Mouse (Mus musculus) kidney, adult 11 months (tissue): ENCODE measurements around the gene Usp34.
"Not testable (repeated sequence)": the region's sequence is repeated elsewhere in the genome, so short reads cannot be mapped to it uniquely, and the experiment has no call there.

Experiments used
- DNase-seq: peaks from one replicate; pipeline ENCODE4 v3.0.0; 2022

Usp34 gene

DNA sequence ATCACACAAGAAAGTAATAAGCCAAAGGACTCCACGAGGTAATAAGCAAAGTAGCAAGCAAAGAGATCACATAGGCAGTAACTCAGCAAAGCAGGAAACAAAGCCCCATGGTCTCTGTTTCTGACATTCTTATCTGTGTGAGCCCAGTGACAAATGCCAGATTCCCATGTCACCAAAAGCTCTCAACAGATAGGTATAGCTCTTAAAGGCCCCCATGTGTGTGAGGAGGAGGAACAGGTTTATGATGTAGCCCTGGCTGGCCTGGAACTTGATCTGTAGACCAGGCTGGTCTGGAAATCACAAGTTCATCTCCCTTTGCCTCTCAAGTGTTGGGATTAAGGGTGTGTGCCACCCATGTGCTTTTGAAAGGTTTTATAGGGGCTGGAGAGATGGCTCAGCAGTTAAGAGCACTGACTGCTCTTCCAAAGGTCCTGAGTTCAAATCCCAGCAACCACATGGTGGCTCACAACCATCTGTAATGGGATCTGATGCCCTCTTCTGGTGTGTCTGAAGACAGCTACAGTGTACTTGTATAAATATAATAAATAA lies 53.1 kb downstream of the Usp34 start:
- DNase-seq: not testable (repeated sequence)

DNA sequence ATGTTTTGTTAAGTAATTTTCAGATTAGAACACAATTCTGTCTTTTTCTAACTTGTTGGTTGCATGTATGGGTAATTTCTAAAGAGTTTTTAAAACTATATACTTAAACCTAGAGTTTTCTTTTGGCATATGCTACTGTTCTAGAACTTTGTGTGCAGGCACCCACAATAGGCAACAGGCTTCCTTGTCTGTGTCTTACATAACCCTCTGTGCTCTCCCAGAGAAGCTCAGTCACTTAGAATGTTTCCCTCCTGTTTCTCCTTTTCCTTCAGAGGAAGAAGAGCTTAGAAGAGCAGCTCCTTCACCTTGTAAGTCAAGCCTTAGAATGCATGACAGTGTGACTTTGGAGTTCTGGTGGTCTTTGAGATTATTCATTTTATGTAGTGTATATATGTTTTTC lies 55.6 kb downstream of the Usp34 start:
- no peak for DNase-seq

DNA sequence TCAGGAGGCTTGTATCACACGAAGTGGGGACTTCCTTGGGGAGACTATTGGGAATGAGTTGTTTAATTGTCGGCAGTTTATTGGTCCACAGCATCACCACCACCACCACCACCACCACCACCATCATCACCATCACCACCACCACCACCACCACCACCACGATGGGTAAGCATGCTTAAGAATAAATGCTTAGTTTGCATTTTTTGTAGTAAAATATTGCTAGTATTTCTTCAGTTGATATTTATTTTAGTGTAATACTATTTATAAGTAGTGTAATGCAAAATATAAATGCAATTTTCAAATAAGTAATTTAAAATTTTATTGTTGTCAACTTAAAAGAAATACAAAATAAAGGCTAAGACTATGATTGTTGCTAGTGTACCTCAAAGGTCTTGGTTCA lies 57.7 kb downstream of the Usp34 start:
- no peak for DNase-seq

DNA sequence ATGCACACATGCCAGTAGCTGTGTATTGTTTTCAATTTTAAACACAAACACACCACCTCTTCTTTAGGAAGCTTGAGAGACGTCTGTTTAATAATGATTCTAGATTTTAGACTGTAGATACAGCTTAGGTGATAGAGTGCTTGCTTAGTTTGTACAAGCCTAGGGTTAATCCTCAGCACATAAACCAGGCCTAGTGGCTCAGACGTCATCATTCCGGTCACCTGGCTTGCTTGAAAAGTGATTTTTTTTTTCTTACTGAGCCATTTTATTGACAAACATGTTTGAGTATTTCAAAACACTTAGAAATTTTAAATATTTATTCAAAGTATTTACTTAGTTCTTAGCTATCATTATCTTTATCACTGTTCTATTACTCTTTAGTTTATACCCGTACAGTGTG lies 65.3 kb downstream of the Usp34 start:
- DNase-seq: no peak

DNA sequence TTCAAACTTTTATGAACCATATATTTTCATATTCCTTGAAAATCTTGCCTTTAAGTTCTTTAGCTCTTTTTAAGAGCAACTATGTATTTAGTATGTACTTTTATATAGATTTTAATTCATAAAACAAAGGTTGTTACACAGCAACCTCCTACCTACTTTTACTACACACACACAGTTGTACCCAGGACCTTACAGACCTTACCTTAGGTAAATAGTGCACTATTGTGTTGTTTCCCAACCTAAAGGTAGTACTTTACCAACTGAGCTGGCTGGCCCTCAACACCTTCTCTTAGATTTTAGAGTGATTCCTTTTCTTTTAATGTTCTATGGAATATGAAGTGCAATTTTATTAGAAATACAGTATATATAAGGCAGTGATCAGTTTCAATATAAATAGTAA lies 65.8 kb downstream of the Usp34 start:
- DNase-seq: no peak

DNA sequence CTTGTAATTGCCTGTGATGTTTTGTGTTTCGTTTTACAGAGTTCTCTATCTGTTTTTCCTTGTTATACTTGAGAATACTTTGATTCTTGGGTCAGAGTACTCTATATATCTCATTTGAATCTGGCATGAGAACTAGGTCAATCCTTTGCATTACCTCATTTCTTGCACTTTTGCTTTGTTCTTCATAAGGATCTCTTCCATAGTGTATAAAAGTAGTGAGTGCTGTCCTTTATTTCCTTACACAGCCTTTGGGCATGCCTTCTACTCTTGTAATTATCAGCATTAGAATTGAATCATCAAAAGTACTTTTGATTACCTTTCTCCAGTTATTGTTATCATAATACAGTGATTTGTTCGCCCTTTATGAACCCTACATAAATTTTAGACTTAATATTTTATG lies 73.4 kb downstream of the Usp34 start:
- no peak for DNase-seq

DNA sequence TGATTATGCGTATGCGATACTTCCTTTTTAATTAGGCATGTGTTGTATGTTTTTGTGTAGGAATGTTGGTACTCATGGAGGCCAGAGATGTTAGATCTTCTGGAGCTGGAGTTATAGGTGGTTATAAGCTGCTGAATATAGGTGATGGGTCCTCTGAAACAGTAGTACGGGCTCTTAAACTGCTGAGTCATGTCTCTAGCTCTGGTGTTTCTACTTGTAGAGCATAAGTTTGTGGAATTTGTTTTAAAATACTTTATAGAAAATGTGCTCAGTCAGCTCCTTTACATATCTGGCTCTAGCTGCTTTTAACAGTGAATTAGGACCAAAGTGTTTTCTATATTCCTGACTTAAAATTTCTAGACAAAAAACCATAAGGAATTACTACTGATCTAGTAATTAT lies 73.9 kb downstream of the Usp34 start:
- DNase-seq: no peak

DNA sequence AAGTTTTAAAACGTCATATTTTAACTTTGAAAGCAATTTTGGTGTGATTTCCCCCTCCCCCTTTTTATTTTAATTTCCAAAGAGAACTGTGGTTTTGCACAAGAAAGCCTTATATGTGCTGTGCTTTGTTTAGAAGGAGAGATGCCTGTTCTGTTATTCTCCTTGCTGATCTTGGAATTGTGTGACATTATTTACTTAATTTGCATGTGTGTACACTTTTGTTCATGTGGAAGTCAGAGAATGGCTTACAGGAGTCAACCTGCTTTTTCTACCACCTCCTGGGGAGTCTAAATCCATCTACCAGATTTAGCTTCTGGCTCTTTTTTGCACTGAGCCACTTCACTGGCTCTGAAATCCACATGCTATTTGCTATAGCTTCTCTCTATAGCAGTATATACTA lies 76.1 kb downstream of the Usp34 start:
- DNase-seq: no peak

DNA sequence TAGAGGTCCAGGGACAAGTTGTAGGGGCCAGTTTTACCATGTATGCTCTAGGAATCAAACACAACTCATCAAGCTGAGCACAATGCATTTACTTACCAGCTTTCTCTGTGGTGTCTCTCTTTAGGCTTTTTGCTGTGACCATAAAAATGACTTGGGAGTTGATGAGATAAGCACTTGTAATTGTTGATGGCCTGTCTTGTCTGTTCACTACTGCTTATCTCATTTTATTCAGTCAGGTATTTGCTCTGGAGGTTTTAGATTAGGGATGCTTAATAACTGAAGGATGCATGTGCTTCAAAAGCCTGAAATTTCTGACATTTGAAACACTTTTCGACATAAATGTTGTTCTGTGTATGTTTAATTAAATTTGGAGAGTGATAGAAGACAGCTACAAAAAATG lies 83.0 kb downstream of the Usp34 start:
- DNase-seq: no peak

DNA sequence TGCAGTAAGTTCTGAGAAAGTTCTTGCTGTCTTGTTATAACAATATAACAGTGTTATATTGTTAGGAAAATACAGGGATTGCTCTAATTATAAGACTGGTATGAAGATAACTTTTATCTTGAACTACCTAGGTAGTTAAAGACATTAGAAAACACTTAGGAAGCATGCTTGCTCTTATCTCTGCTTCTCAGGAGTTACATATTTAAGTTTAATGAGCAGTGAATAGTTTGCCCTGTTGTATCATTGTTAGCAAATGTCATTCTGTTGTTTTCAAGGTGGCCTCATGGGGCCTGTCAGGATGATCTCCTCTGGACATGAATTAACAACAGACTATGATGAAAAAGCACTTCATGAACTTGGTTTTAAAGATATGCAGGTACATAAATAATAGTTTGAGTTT lies 85.9 kb downstream of the Usp34 start:
- DNase-seq: no peak

DNA sequence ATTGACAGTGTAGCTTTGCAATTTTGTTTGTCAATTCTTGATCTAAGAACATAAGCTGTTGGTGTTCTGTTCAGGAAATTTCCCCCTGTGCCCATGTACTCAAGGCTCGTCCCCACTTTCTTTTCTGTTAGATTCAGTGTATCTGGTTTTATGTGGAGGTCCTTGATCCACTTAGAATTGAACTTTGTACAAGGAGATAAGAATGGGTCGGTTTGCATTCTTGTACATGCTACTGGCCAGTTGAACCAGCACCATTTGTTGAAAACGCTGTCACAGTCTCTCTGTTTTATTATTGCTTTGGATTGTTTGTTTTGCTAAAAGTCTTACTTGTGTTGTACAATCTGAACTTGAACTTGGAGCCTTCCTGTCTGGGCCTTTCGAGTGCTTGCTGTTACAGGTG lies 89.9 kb downstream of the Usp34 start:
- DNase-seq: no peak

DNA sequence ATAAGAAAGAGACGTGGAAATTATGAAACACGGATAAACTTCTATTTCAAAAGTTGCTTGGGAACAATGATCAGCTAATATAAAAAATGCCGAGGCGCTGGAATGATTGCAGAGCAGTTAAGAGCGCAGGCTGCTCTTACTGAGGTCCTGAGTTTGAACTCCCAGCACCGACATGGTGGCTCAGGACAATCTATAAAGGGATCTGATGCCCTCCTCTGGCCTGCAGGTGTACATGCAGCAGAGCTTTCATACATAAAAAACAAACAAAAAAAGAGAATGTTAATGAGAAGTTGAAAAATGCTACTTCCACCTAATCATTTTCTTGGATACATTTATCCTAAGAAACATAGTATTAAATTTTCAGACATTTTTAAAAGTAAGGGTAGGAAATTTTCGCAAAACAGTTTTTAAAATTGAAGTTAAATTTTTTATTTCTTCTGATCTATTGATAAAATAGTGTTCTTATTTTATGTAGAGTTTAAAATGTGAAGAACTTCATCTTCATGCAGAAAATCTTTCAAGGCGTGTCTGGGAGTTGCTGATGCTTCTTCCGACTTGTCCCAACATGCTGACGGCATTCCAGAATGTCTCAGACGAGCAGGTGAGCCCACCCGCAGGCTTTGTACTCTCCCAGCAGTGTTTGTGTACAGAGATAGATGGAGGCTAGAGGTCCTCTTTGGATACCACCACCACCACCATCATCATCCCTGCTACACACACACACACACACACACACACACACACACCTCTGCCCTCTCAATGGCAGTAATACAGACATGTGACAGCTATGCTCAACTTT lies 94.5 kb downstream of the Usp34 start:
- DNase-seq: no peak

DNA sequence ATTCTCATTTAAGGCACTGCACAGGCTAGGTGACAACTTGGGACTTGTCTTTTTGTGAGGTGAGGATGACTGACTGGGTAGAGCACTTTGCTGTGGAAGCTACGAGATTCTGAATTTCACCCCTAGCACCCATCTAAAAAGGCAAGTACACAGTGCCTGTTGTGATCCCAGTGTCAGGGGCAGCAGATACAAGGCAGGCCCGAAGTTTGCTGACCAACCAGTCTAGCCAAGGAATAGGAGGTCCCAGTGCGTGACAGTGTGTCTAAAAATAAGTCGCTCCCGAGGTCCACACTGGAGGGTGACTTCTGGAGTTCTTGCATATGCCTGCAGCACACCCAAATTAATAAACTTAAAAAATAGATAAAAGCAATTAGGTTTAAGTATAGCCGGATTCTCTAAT lies 121.6 kb downstream of the Usp34 start:
- no peak for DNase-seq

DNA sequence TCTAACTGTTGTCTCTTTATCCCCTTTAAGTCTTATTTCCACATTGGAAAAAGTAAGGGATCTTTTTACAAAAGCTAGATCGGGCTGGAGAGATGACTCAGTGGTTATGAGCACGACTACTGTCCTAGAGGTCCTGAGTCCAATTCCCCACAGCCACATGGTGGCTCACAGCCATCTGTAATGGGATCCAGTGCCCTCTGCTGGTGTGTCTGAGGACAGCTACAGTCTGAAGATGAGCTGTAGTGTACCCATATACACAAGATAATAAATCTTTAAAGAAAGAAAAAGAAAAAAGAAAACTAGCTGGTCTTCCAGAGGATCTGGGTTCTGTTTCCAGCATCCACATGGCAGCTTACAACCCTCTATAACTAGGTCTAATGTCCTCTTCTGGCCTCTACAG lies 123.3 kb downstream of the Usp34 start:
- DNase-seq: no peak

DNA sequence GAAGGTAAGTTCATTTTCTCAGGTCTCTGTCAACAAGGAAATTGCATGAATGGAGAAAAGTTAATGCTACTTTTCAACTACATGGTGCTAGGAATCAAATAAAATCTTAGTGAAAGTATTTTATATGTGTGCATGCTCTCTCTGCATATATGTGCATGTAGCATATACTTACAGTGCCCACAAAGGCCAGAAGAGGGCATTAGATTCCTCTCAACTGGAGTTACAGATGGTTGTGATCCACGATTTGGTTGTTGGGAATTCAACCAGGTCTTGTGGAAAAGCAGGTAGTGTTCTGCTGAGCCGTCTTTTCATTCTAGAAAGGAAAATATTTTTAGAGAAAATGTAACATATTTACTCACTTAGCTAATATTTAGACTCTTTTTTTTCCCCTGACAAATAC lies 129.4 kb downstream of the Usp34 start:
- DNase-seq: no peak

DNA sequence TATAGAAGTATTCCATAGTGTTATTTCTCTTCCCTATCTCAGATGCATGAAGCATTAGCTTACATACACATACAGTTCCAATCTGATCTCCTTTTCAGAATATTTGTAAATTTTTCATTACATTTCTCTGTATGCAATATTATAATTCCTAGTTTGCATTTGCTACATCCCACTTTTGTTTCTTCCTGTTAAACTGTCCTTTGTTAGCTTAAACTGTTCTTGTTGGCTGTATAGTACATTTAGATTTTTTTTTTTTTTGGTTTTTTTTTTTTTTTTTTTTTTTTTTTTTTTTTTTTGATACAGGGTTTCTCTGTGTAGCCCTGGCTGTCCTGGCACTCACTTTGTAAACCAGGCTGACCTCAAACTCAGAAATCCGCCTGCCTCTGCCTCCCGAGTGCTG lies 159.2 kb downstream of the Usp34 start:
- not testable (repeated sequence) for DNase-seq

DNA sequence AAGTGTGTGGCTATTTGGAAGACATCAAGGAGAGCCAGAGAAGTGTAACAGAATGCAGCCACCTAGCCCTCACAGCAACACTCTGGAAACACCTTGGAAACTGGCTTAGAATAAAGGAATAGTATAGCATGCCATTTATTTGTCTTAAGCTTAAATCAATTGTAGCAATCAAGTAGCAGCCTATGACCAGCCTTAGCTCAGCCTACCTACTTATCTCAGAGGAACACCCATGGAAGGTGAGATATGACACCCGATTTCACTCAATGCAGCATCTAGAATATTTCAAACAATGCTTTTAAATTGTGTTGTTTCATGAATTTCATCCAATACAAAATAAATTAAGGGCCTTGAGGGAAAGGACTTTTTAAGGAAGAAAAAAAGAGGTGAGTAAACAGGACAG lies 183.3 kb downstream of the Usp34 start:
- no peak for DNase-seq

DNA sequence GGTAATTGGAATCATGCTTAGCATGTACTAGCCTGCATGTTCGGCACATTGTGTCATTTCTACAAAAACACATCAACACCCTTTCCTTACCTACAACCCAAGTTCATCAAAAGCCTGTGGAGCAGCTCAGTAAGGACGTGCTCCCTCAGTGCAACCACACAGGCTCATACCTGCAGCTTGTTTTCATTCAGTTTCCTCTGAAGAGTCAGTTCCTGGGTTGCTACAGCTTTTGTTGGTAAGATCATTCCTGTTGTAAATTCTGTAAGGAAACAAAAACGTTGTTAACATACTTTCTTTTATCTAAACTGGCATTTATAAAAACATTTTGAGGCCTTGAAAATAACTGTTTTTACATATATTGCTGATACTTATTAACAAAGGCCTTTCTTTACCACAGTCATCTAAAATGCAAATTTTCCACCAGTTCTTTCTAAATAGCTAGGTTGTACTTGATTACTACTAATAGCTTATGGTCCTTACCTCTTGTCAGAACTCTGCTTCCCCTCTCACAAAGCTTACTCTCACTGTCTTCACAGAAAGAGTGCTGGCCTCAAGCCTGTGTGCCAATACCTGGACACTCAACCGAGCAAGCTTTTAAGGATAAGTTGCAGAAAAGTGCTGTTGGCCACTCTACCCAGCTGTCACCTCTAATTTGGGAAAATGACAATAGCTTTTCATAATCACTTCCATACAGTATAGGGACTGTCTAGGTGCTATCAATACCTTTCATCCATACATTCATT lies 185.5 kb downstream of the Usp34 start:
- no peak for DNase-seq

DNA sequence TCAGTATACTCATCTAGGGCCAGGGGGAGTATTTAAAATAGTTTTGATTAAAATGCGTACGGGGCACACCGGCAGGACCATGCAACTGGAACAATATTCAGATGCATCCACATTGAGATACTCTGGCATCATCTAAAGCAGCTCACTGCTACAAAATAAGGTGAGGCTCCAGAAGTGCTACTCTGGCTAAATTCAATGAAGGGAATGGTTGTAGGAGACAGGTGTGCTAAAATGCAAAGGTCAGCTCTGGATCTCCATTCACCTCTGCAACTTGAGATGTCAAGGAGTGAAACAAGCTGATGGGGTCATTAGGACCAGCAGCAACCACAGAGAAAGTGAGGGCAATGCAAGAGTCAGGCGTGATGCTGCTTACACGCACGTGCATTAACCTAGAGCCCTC lies 188.5 kb downstream of the Usp34 start:
- DNase-seq: no peak

DNA sequence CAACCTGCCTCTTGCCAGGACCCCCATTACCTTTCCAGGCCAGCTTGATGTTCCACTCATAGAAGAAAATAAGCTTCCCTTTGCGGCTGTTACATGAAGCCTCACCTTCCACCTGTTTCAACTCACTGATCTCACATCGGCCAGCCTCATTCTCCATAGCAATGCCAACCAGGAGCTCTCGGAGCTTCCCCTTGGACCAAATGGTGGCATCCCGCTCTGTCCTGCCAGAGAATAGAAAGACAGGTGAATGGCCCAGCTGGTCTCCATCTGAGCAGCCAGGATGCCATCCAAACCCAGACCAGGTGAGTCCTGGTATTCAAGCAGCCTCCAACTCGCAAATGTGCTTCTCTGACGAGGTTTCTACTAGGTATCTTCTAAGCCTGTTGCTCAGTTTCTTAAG lies 190.0 kb downstream of the Usp34 start:
- DNase-seq: peak; percentile 15

DNA sequence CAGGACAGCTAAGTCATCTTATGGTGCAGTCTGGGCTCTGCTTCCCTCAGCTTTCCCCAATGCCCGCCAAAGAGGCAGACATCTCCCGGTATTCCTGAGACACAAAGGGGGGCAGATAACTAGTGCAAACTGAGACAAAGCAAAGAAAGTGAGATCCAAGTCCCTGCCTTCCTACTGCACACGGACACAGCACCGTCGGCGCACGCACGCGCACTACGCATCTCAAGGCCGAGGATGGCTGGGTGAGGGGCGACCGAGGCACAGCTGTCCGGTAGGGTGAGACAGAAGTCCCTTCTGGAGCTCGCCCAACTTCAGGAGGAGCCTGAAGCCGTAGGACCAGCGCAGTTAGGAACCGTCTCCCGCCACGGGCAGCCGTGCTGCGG lies 190.6 kb downstream of the Usp34 start:
- no peak for DNase-seq

DNA sequence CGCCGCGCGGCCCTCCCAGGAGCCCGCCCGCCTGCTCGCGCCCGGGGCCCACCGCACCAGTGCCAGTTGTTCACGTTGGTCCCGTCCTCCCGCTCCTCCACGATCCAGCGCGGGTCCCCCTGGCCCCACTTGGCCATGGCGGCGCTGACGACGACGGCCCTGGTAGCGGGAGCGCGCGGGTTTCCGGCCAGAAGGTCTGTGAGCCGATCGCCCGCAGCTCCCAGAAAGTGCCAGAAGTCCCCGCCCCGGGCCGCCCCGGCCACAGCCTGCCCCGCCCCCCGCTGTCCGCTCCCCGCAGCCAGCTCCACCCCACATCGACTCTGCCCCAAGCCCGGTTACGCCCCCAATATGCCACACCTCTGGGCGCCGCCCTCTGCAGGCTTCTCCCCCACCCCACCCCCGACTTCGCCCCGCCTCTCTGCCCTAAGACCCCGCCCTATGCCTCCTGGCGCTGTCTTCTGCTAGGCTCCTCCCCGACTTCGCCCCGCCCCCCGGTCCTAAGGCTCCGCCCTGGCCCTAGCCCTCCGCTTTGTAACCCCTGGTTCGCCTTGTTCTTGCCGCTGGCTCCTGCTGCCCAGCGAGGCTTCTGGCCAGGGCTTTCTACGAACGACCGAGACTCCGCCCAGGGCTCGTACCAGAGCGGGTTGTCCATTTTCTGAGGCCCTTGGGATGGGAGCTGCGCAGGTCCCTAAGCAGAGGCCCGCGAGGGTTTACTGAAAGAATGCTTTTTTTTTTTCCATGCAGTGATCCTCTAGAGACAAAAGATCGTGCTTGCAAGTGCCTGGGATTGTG lies 191.2 kb downstream of the Usp34 start, which contains the start of gene Ahsa2:
Ahsa2 (minus strand) TSS at position 313 of the 792 bp plus-strand sequence.
- DNase-seq: peak; percentile 95

DNA sequence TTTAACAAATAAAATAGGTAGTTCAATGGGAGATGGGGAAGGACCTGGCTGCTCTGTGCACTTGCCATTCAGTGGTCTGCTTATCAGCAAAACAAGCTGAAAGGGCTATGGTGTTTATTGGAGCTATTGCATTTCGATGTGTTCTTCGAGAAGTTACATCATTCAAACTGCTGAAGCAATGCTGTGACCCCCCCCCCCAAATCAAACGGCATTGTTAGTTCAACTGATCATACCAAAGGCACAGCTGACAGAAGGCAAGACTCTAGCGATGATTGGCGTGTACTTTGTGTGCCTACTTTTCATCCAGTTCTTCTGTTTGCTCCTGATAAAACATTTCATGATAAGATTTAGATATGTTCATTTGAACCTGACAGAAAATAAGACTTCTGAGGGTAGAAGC lies 191.9 kb downstream of the Usp34 start:
- DNase-seq: no peak
